Mouse (Mus musculus) cortical plate, adult 2 months (tissue): ENCODE results near the gene 6330409D20Rik.

ENCODE experiments used
- CTCF ChIP-seq: fragments of 200-500 bp; IDR thresholded peaks from 2 replicates; pipeline ENCODE4 v1.5.1; 2011; ENCODE audit warnings: mild to moderate bottlenecking, control low read depth, low read length; ENCODE audit not compliant: insufficient read depth; ENCODE audit errors: extremely low read depth
- POLR2A ChIP-seq: fragments of 200-500 bp; IDR thresholded peaks from 2 replicates; pipeline ENCODE4 v1.6.1; 2011; ENCODE audit warnings: mild to moderate bottlenecking, low read length, control low read depth; ENCODE audit not compliant: insufficient read depth; ENCODE audit errors: extremely low read depth

- no peak for TF ChIP-seq CTCF
- TF ChIP-seq POLR2A: no peak
These were observed 28.7 kb downstream of the 6330409D20Rik start for GRCm38 (mm10) chr2:32712108-32712551.
